Mouse (Mus musculus) CH12.LX (cell line): ENCODE data around the gene Wdfy4.

ENCODE experiments used
- BHLHE40 ChIP-seq: IDR thresholded peaks from 2 replicates; pipeline ENCODE4 v1.6.1; 2011; ENCODE audit warnings: mild to moderate bottlenecking, low read depth, low read length, improper control_type of control experiment
- CTCF ChIP-seq, 2 experiments: IDR thresholded peaks in 1 of 2; conservative IDR thresholded peaks in 1 of 2; 2 replicates each; pipeline ENCODE4 v1.5.1; 2011 to 2012; ENCODE audit warnings: low read depth in 2 of 2, low read length in 2 of 2, improper control_type of control experiment in 1 of 2, inconsistent platforms in 1 of 2, mild to moderate bottlenecking in 1 of 2, moderate library complexity in 1 of 2
- E2F4 ChIP-seq: IDR thresholded peaks from 2 replicates; pipeline ENCODE4 v1.6.1; 2011; ENCODE audit warnings: low read depth, low read length, improper control_type of control experiment; ENCODE audit not compliant: insufficient replicate concordance
- MAZ ChIP-seq: IDR thresholded peaks from 2 replicates; pipeline ENCODE4 v1.6.1; 2012; ENCODE audit warnings: low read depth, mild to moderate bottlenecking, inconsistent platforms, low read length, improper control_type of control experiment, moderate library complexity
- POLR2A ChIP-seq: IDR thresholded peaks from 2 replicates; pipeline ENCODE4 v1.6.1; 2011; ENCODE audit warnings: low read depth, mild to moderate bottlenecking, improper control_type of control experiment, low read length
- ZNF384 ChIP-seq: IDR thresholded peaks from 2 replicates; pipeline ENCODE4 v1.6.1; 2012; ENCODE audit warnings: low read depth, low read length, improper control_type of control experiment, inconsistent platforms

- no peak for TF ChIP-seq POLR2A
- TF ChIP-seq ZNF384: no peak
- no peak for TF ChIP-seq MAZ
- TF ChIP-seq BHLHE40: no peak
- TF ChIP-seq CTCF (conservative IDR thresholded peaks at IDR 0.05 in 1 of 2, IDR thresholded peaks at IDR 0.05 in 1 of 2; ENCODE audit: low read depth in 2 of 2, low read length in 2 of 2): peak; percentile 78 to 90
- no peak for TF ChIP-seq E2F4
Observed at GRCm38 (mm10) chr14:33146287-33146686, 39.0 kb downstream of the Wdfy4 start.
